Mouse (Mus musculus) layer of hippocampus, adult 8-10 months (tissue): ENCODE results near the gene Casr. TPM values are rescaled to one million over a fixed set of nuclear protein-coding genes. Genes with fewer than 3 reads are reported as not detected.

Source experiments
- DNase-seq, 2 experiments: peaks; one replicate each; pipeline ENCODE4 v3.0.0; 2022; ENCODE audit warnings: low spot score in 2 of 2
- total RNA-seq, 4 experiments: library from RNA; stranded (reverse); gene quantifications; 2 replicates each; pipeline ENCODE4 v1.2.4; 2022

The Casr gene
- under 1 TPM in 3 of 4 experiments, not detected in 1; 0.16 to 0.43 (median 0.39) TPM for total RNA-seq

- no peak for DNase-seq
Observed at GRCm38 (mm10) chr16:36561386-36562338, at the start of gene Casr. TSS of gene Casr (minus strand) at chr16:36562141.

DNA sequence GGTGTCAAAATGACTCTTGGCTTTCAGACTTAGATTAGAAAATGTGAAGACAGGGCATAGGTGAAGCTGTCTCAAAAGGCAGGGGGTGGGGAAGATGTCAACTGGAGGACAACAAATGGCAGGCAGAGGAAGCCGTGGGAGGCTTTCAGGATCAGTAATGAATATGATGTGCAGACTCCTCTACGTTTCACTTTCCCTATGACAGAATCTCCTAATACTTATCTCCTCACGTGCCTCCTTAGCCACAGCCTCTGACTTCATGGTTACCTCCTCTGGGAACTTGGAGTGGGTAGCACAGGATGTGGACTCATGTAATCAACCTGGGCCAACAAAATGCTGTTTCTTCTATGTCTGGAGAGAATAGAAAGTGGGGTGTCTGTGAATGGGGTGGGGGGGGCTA lies 40.7 kb upstream of the Casr start:
- DNase-seq, result no peak

GRCm38 (mm10) chr16:36598265-36598664 lies 36.3 kb upstream of the Casr start:
- no peak for DNase-seq

- DNase-seq, result no peak
Observed at GRCm38 (mm10) chr16:36596671-36597410, 34.9 kb upstream of the Casr start.

GRCm38 (mm10) chr16:36589898-36590297 lies 28.0 kb upstream of the Casr start:
- DNase-seq, result no peak

DNA sequence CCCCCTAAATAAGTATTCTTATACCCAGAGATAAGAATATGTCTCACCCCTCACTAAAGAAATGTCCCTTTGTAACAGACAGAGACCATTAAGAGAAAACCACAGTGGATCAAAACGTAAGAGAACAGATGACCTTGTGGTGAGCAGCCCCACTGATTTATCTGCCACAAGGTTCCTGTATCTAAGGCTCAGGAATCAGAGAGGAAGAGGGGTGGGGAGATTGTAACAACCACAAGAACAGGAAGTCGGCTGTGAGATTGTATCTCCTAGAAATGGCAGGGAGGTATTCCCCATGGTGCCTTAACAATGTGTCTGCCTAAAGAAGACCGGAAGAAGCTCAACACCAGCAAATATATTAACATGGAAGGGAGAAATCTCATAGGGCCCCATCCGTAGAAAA lies 26.0 kb upstream of the Casr start:
- no peak for DNase-seq

GRCm38 (mm10) chr16:36582073-36582472 lies 20.1 kb upstream of the Casr start:
- DNase-seq, result no peak

DNA sequence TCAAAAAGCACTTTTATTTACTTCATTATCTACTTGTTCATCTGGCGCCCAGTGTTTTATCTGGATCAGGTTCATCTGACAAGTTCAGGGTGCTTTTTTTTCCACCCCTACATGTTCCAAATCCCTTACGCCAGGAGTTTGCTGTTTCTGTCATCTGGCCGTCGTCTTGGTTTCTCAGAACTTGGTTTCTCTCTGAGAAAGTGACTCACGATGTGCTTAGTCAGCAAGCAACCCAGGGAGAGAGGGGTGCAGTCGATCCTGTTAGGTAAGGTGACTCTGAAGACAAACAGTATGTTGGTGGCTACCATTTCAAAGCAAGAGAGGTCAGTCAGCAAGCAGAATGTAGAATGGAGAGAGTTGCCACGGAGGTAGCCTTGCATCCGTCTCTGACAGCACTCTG lies 10.0 kb upstream of the Casr start:
- no peak for DNase-seq

DNA sequence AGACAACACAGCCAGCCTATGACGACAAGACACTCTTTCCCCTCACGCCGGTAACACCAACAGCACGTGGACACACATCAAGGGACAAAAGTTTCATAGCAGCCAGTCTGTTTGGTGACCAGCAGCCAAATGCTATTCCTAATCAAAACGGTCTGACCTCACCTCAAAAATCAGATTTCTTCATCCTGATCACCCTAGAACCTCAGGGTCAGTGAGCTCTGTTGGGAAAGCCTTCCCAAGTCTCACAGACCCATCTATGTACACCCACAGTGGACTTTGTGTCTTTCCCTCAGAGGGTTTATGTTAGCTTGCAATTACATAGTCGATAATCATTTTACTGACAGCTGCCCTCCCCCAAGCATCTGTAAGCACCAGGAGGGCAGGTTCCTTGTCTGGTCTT lies 2.4 kb downstream of the Casr start:
- DNase-seq, result no peak

GRCm38 (mm10) chr16:36555672-36556165 lies 6.2 kb downstream of the Casr start:
- DNase-seq, result no peak

DNA sequence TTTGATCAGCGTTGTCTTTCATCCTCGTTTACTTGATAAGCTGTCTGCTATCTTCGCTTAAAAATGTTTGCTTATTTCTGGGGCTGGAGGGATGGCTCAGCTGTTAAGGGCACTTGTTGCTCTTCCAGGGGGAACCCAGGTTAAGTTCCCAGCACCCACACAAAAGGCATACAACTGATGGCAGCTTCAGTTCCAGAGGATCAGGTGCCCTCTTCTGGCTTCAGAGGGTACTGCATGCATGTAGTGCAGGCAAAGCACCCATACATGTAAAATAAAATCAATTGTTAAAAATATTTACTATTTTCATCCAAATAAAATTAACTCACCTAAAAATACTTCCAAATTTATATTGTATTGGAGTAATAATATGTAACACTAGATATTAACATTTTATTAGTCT lies 8.3 kb downstream of the Casr start:
- no peak for DNase-seq

DNA sequence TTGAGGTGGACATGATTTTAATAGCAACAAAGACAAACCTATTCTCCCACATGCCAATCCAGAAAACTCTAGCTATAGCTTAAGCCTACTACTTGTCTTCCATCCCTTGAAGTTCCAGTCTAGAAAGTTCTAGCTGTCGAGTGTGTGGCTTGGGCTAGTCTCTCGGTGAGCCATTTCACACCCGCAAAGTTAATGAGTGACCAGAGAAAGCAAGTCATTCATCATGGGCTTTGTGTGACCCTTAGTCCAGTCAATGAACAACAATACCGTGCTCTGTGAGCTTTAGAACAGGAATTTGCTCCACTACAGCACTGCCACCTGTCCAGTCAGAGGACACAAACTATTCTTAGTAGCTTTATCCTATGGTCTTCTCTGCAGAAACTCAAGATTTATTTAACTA lies 16.6 kb downstream of the Casr start:
- no peak for DNase-seq

- DNase-seq, result no peak
Observed at GRCm38 (mm10) chr16:36543091-36543490, 18.9 kb downstream of the Casr start.

GRCm38 (mm10) chr16:36540834-36541233 lies 21.1 kb downstream of the Casr start:
- DNase-seq, result no peak

DNA sequence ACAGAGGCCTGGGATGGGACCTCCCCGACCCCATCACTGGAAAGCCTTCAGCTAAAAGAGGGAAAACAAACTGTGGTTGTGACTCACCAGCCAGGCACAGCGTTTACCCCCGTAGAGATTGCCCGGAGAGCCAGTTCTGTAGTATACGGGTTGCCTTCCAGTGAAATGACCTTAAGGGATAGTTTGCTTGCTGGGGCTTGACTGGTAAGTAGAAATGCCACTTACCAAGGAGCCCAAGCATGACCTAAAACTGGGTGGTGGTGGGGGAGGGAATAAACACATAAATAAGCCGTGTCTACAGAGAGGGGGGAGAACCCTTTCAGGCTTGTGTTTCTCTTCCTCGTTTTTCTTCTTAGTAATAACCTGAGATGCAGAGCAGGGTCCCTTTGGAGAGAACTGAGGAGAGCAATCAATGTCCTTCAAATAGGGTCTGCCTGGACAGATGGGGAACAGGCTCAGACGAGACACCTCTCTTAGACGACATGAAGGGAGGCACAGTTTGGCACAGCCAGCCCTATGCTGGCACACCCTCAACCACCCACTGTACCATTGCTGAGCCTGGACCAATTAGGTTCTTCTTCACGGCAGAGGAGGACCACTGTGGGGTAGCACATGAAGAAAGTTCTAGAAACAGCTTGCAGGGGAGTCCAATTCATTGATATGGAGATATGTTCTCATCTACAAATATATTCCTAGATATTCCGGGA lies 28.8 kb downstream of the Casr start:
- DNase-seq, result no peak

GRCm38 (mm10) chr16:36532046-36532445 lies 29.9 kb downstream of the Casr start:
- DNase-seq, result no peak

GRCm38 (mm10) chr16:36531630-36532029 lies 30.3 kb downstream of the Casr start:
- DNase-seq, result no peak

GRCm38 (mm10) chr16:36530566-36531552 lies 31.1 kb downstream of the Casr start:
- DNase-seq, result peak in 1 of 2 experiments; percentile 8

DNA sequence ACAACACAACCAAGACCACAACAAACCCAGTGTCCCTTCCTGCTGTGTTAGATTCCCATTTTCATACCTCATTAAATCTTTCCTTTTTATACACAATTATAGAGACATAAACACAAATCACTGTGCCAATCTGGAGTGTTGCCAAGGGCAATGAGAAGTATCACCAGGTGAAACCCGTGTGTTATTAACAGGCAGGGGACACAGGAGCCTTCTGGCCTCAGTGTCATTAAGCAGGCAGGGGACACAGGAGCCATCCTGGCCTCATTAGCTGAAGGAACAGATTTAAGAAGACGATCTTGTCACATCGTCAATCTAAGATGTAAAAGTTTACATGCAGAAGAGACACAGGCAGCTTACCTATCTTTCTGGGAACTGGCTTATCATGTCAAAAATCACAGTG lies 33.1 kb downstream of the Casr start:
- no peak for DNase-seq

- DNase-seq, result no peak
Observed at GRCm38 (mm10) chr16:36526596-36527282, 35.2 kb downstream of the Casr start.
